Mouse (Mus musculus) T-helper 1 cell (primary cell): Measurements from ENCODE around the gene Lix1.

Experiments
- in situ Hi-C: fragments of 300-600 bp; cut with MboI, MseI; formaldehyde crosslinking; loops from one replicate; pipeline ENCODE4 v1.15.1; 2025; ENCODE audit warnings: high pct_unique_total_duplicates

The Lix1 gene

GRCm38 (mm10) chr17:17402222-17403004, at the start of gene Lix1:
TSS of gene Lix1 (plus strand) at chr17:17402672.
- in situ Hi-C loops = loop anchor here (5.0 kb wide), 1 partner anchor 245 kb away; no protein-coding TSS in a partner anchor

- in situ Hi-C loops = no loop called here
Measured at GRCm38 (mm10) chr17:17373550-17373917, 28.9 kb upstream of the Lix1 start.

DNA sequence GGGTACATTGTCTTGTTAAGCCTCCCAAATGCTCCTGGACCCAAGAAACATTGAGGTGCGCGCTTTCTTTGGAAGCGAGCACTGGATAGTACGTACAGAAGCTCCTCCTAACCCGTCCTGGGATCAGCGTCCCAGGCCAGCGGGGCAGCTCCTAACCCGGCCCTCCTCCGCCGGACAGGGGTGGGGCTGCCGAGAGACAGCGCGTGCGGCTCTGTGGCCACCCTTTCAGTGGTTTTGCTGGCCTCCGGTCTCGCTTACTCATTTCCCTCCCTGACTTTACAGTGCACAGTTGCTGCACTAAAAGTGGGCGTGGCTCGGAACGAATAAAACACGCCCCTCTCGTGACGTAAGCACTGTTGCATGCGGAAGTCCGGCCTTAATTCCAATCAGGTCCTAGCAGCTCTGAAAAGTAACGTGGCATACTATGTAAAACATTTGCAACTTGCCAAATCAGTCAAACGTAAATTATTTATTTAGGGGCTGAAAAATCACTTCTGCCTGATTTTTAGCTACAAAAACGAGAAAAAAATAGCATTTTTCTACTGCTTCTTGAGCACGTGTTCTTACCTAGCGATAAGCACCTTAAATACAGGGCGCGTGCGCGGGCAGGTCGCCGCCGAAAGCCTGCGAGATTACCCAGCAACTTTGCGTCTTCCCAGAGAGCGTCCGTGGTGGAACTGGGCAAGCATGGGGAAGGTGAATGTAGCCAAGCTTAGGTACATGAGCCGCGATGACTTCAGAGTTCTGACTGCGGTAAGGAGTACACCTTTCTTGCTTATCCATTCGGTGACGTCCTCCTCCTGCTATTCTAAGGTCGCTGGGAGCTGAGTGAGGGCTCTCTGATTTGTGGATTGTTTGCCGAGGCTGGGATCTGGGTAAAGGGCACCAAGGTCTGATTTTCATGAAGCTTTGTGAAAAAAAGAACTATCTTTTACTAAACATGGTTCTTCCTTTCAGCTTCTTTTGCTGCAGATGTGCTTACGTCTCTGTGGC, 28.3 kb upstream of the Lix1 start, which contains the start of gene Riok2:
Gene Riok2 (plus strand): TSS at position 392 of the 993 bp plus-strand sequence.
- in situ Hi-C loops = no loop called here

- in situ Hi-C loops = loop anchor here (25.0 kb wide), 1 partner anchor 1638 kb away; no protein-coding TSS in a partner anchor
Measured at GRCm38 (mm10) chr17:17375581-17375980, 26.9 kb upstream of the Lix1 start.

GRCm38 (mm10) chr17:17383703-17384102, 18.8 kb upstream of the Lix1 start:
- in situ Hi-C loops = loop anchor here (25.0 kb wide), 1 partner anchor 1646 kb away; no protein-coding TSS in a partner anchor

GRCm38 (mm10) chr17:17384502-17384901, 18.0 kb upstream of the Lix1 start:
- in situ Hi-C loops = loop anchor here (25.0 kb wide), 1 partner anchor 1647 kb away; no protein-coding TSS in a partner anchor

DNA sequence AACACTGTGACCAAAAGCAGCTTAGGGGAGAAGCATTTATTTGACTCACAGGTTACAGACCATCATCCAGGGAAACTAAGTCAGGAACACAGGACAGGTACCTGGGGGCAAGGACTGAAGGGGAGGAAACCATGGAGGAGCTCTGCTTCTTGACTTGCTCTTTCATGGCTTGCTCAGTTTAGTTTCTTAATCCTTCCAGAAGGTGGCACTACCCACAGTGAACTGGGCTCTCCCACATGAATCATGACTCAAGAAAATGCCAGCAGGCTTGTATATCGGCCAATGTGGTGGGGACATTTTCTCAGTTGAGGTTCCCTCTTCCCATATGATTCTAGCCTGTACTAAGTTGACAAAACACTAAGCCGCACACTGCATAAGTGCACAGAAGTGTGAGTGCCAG, 16.4 kb upstream of the Lix1 start:
- in situ Hi-C loops = loop anchor here (25.0 kb wide), 1 partner anchor 1649 kb away; no protein-coding TSS in a partner anchor

GRCm38 (mm10) chr17:17391823-17392222, 10.6 kb upstream of the Lix1 start:
- in situ Hi-C loops = loop anchor here (5.0 to 25.0 kb wide), 2 partner anchors 355 to 1655 kb away; no protein-coding TSS in a partner anchor

GRCm38 (mm10) chr17:17392863-17393262, 9.6 kb upstream of the Lix1 start:
- in situ Hi-C loops = loop anchor here (5.0 to 25.0 kb wide), 2 partner anchors 354 to 1656 kb away; no protein-coding TSS in a partner anchor

GRCm38 (mm10) chr17:17393300-17393699, 9.2 kb upstream of the Lix1 start:
- in situ Hi-C loops = loop anchor here (5.0 to 25.0 kb wide), 2 partner anchors 354 to 1656 kb away; no protein-coding TSS in a partner anchor

DNA sequence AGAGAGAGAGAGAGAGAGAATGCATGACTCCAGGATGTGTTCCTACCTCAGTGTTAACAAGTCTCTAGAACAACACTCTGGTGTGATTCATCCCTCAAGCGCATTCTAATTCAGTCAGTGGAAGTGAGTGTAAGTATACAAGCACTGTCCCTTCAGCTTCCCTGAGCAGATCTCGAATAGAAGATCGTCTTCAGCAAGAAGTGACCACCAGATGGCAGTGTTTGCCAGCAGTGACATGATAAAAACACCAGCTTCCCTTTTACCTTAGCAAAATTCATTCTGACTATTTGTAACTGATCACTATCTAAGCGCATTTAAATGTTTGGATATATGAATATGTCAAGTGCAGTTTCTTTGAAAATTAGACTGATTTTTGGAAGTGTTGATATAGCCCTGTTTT, 8.1 kb upstream of the Lix1 start:
- in situ Hi-C loops = loop anchor here (5.0 to 25.0 kb wide), 2 partner anchors 353 to 1657 kb away; no protein-coding TSS in a partner anchor

GRCm38 (mm10) chr17:17396869-17397268, 5.6 kb upstream of the Lix1 start:
- in situ Hi-C loops = loop anchor here (25.0 kb wide), 1 partner anchor 1660 kb away; no protein-coding TSS in a partner anchor

- in situ Hi-C loops = loop anchor here (25.0 kb wide), 1 partner anchor 1661 kb away; no protein-coding TSS in a partner anchor
Measured at GRCm38 (mm10) chr17:17398664-17399063, 3.8 kb upstream of the Lix1 start.

DNA sequence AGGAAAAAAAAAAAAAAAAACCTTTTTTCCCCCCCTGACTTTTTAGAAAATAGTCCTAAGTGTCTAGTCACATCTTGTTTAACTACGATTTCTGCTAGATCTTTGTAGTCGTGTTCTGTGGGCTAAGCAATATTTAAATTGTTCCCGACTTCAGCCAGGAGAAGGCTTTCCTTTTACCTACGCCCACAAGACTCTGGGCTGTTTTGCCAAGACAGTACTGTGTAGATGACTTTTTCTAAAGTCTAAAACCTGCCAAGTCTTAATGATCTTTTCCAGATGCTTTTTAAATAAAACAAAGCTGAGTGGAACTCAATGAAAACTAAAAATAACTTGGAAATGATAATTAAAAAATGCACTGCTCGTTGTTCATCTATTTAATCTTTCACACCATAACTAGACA, 566 bp downstream of the Lix1 start:
- in situ Hi-C loops = loop anchor here (5.0 kb wide), 1 partner anchor 244 kb away; no protein-coding TSS in a partner anchor

- in situ Hi-C loops = loop anchor here (5.0 kb wide), 1 partner anchor 244 kb away; no protein-coding TSS in a partner anchor
Measured at GRCm38 (mm10) chr17:17403578-17404112, 1.2 kb downstream of the Lix1 start.

DNA sequence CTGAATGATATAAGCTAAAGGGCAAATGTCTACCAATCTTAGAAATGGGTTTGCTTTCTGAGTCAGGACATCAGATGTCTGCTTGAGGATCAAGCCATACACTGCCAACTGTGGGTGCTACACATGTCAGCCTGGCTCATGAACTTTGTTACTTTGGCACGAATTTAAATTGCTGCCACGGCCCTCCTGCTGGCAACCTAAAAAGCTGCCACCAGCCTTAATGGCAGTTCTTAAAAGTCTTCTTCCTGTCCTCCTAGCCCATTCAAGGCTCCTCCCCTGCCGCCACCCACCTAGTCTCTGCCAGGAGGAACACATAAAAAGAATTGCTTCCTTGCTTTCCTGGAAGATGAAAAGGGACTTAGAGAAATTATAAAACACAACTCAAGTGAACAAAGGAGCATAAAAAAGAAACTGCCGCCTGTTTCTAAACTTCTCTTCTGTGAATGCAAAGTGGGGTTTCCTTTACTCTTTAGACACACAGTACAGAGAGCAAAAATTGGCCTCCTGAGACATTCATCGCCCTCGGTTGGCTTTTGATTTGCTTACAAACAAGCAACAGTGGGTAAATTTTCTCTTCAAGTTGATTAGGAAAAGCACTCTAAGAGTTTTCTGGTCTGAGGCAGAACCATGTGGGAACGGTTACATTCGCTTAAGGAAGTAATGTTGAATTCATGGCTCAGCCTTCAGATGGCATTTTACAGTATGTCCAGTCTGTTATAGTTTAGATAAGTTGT, 2.5 kb downstream of the Lix1 start:
- in situ Hi-C loops = loop anchor here (5.0 kb wide), 1 partner anchor 242 kb away; no protein-coding TSS in a partner anchor

- in situ Hi-C loops = no loop called here
Measured at GRCm38 (mm10) chr17:17405606-17406005, 3.1 kb downstream of the Lix1 start.

DNA sequence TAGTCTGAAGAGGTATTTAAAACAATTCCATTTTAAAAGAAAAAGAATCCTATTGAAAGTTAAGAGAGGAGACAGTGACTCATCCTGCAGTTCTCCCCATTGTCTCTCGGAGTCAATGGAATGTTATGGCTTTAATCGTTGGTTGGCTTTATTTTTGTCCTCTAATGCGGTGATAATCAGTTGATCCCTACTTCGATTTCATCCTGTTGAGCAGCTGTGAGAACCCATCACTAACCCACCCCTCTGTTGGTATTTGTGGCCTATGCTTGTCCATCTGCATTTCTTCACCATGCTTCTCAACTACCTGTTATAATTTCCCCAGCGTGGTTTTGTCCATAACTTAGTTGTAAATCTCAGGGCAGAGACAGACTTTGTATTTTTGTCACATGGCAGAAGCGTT, 5.7 kb downstream of the Lix1 start:
- in situ Hi-C loops = no loop called here

- in situ Hi-C loops = no loop called here
Measured at GRCm38 (mm10) chr17:17408720-17409478, 6.4 kb downstream of the Lix1 start.
